Mouse (Mus musculus): ENCODE measurements around the gene Rab5c.

- TF ChIP-seq EP300 (IDR thresholded peaks at IDR 0.05; ENCODE audit: low read depth in 1 of 2, low read length in 2 of 2) (no peak), ZNF384 (IDR thresholded peaks at IDR 0.05; ENCODE audit: low read depth, low read length) (no peak)
These were observed 66.1 kb downstream of the Rab5c start for GRCm38 (mm10) chr11:100671956-100672355.
